Mouse (Mus musculus): ENCODE measurements around the gene Hoxa5. TPM values are rescaled to one million over a fixed set of nuclear protein-coding genes. Genes with fewer than 3 reads are reported as not detected.

Hoxa5 gene
- polyA plus RNA-seq, 1 experiment = 0.46 TPM

GRCm38 (mm10) chr6:52233546-52234427 is 29.4 kb upstream of the Hoxa5 start:
- no peaks in the 10 kb centered on the region for H3K36me3 ChIP-seq (replicated peaks; ENCODE audit: low read length)
- H3K4me3 ChIP-seq (replicated peaks) = peak overlapping the region; percentile 85
- TF ChIP-seq FLI1 (IDR thresholded peaks at IDR 0.05; ENCODE audit: low read length) (no peak), GATA1 (IDR thresholded peaks at IDR 0.05; ENCODE audit: borderline replicate concordance, low read length) (no peak)
- peaks cover 52% of the 10 kb centered on the region for H3K4me1 ChIP-seq
- H3K27me3 ChIP-seq (replicated peaks) = peaks cover 96% of the 10 kb centered on the region
- H3K9me3 ChIP-seq = peaks cover 5% of the 10 kb centered on the region; the same call in 1 of the 2 replicates

- TF ChIP-seq FLI1 (IDR thresholded peaks at IDR 0.05; ENCODE audit: low read length) (no peak), GATA1 (IDR thresholded peaks at IDR 0.05; ENCODE audit: borderline replicate concordance, low read length) (no peak)
- peaks cover 57% of the 10 kb centered on the region for H3K4me1 ChIP-seq
- H3K4me3 ChIP-seq (replicated peaks) = peak overlapping the region; percentile 85
- H3K27me3 ChIP-seq (replicated peaks) = peaks cover 97% of the 10 kb centered on the region
- no peaks in the 10 kb centered on the region for H3K36me3 ChIP-seq (replicated peaks; ENCODE audit: low read length)
- peaks cover 5% of the 10 kb centered on the region; the same call in 1 of the 2 replicates for H3K9me3 ChIP-seq
Observed at GRCm38 (mm10) chr6:52232984-52233545, 28.7 kb upstream of the Hoxa5 start.

- TF ChIP-seq FLI1 (IDR thresholded peaks at IDR 0.05; ENCODE audit: low read length) = no peak
- TF ChIP-seq GATA1 (IDR thresholded peaks at IDR 0.05; ENCODE audit: borderline replicate concordance, low read length) = no peak
- Histone ChIP-seq H3K4me1 (peaks cover 60% of the 10 kb centered on the region), H3K36me3 (replicated peaks; ENCODE audit: low read length) (no peaks in the 10 kb centered on the region), H3K9me3 (peaks cover 5% of the 10 kb centered on the region; the same call in 1 of the 2 replicates), H3K4me3 (replicated peaks) (peak overlapping the region; percentile 85), H3K27me3 (replicated peaks) (peaks cover 96% of the 10 kb centered on the region)
Observed at GRCm38 (mm10) chr6:52232568-52232965, 28.2 kb upstream of the Hoxa5 start.

GRCm38 (mm10) chr6:52231885-52232567 is 27.6 kb upstream of the Hoxa5 start:
- Histone ChIP-seq H3K4me3 (replicated peaks) (peak overlapping the region; percentile 85), H3K36me3 (replicated peaks; ENCODE audit: low read length) (no peaks in the 10 kb centered on the region), H3K9me3 (peaks cover 5% of the 10 kb centered on the region; the same call in 1 of the 2 replicates), H3K27me3 (replicated peaks) (peaks cover 96% of the 10 kb centered on the region), H3K4me1 (peaks cover 60% of the 10 kb centered on the region)
- TF ChIP-seq GATA1 (IDR thresholded peaks at IDR 0.05; ENCODE audit: borderline replicate concordance, low read length) (no peak), FLI1 (IDR thresholded peaks at IDR 0.05; ENCODE audit: low read length) (no peak)

- H3K4me1 ChIP-seq = peaks cover 69% of the 10 kb centered on the region
- H3K27me3 ChIP-seq (replicated peaks) = peaks cover 96% of the 10 kb centered on the region
- TF ChIP-seq GATA1 (IDR thresholded peaks at IDR 0.05; ENCODE audit: borderline replicate concordance, low read length) = no peak
- TF ChIP-seq FLI1 (IDR thresholded peaks at IDR 0.05; ENCODE audit: low read length) = no peak
- H3K4me3 ChIP-seq (replicated peaks) = peak within 1 kb of the TSS; percentile 90
- no peaks in the 10 kb centered on the region for H3K36me3 ChIP-seq (replicated peaks; ENCODE audit: low read length)
- H3K9me3 ChIP-seq = peaks cover 5% of the 10 kb centered on the region; the same call in 1 of the 2 replicates
Observed at GRCm38 (mm10) chr6:52230516-52231165, 26.3 kb upstream of the Hoxa5 start, which contains the start of gene Hoxa9. TSS of gene Hoxa9 (minus strand) at chr6:52231089.

- TF ChIP-seq FLI1 (IDR thresholded peaks at IDR 0.05; ENCODE audit: low read length) = no peak
- no peak for TF ChIP-seq GATA1 (IDR thresholded peaks at IDR 0.05; ENCODE audit: borderline replicate concordance, low read length)
- Histone ChIP-seq H3K9me3 (peaks cover 3% of the 10 kb centered on the region; the same call in 1 of the 2 replicates), H3K36me3 (replicated peaks; ENCODE audit: low read length) (no peaks in the 10 kb centered on the region), H3K27me3 (replicated peaks) (peaks cover 96% of the 10 kb centered on the region), H3K4me3 (replicated peaks) (peak overlapping the region; percentile 90), H3K4me1 (peaks cover 78% of the 10 kb centered on the region)
Observed at GRCm38 (mm10) chr6:52229558-52230416, 25.4 kb upstream of the Hoxa5 start.

GRCm38 (mm10) chr6:52228475-52229465 is 24.4 kb upstream of the Hoxa5 start:
- Histone ChIP-seq H3K27me3 (replicated peaks) (peaks cover 96% of the 10 kb centered on the region), H3K4me3 (replicated peaks) (peak overlapping the region; percentile 90), H3K36me3 (replicated peaks; ENCODE audit: low read length) (no peaks in the 10 kb centered on the region)

More at GRCm38 (mm10) chr6:52228475-52229465, 24.4 kb upstream of the Hoxa5 start:
- TF ChIP-seq GATA1 (IDR thresholded peaks at IDR 0.05; ENCODE audit: borderline replicate concordance, low read length) = no peak
- no peak for TF ChIP-seq FLI1 (IDR thresholded peaks at IDR 0.05; ENCODE audit: low read length)
- Histone ChIP-seq H3K9me3 (no peaks in the 10 kb centered on the region), H3K4me1 (peaks cover 78% of the 10 kb centered on the region)

All from megakaryocyte, embryonic 14.5 days (primary cell).